Mouse (Mus musculus): ENCODE data around the gene Gm527.

DNA sequence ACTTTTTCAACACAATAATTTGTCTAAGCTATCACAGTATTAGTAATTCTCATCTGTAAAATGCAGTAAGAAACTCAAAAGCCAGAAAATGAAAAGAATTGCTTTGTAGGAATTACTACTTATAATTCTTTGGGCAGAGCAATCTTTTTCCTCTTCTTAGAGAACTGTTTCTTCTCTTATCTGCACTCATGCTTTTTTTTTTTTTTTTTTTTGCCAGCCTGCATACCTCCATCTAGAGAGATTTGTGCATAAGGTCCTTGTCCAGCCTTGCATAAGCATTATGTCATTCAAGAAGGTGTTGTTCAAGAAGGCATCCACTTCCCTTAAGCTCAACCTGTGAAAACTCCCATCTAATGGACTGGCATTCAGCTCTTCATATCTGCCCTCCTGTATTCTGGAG, 971 bp upstream of the Gm527 start:
- TF ChIP-seq POLR2A (IDR thresholded peaks at IDR 0.05; ENCODE audit: insufficient read length, low read depth) (no peak), MYOD1 (IDR thresholded peaks at IDR 0.05; ENCODE audit: control insufficient read depth in 1 of 3, insufficient read length in 2 of 3, low read depth in 2 of 3) (no peak), USF1 (IDR thresholded peaks at IDR 0.05; ENCODE audit: low read depth) (no peak), E2F4 (IDR thresholded peaks at IDR 0.05; ENCODE audit: insufficient read depth) (no peak), MAX (IDR thresholded peaks at IDR 0.05; ENCODE audit: low read depth) (no peak), POLR2AphosphoS2 (IDR thresholded peaks at IDR 0.05; ENCODE audit: insufficient read length, low read depth) (no peak), MYOG (IDR thresholded peaks at IDR 0.05; ENCODE audit: control insufficient read depth in 1 of 3, insufficient read depth in 1 of 3, insufficient read length in 2 of 3, low read depth in 2 of 3) (no peak), TCF12 (IDR thresholded peaks at IDR 0.05; ENCODE audit: insufficient read depth, poor library complexity, severe bottlenecking) (no peak), TCF3 (IDR thresholded peaks at IDR 0.05; ENCODE audit: insufficient read length, low read depth) (no peak), REST (IDR thresholded peaks at IDR 0.05; ENCODE audit: insufficient read depth, insufficient read length) (no peak)

All from myocyte (in vitro differentiated cells).